Mouse (Mus musculus) ES-E14 (cell line): ENCODE results near the gene Cd47.

Source experiments
- CHD2 ChIP-seq: IDR thresholded peaks from 2 replicates; pipeline ENCODE4 v1.6.1; 2014; ENCODE audit warnings: mild to moderate bottlenecking, low read depth, low read length, inconsistent platforms
- HCFC1 ChIP-seq: IDR thresholded peaks from 2 replicates; pipeline ENCODE4 v1.6.1; 2012; ENCODE audit warnings: low read length, inconsistent platforms, borderline replicate concordance; ENCODE audit not compliant: insufficient read depth
- MAFK ChIP-seq: IDR thresholded peaks from 2 replicates; pipeline ENCODE4 v1.6.1; 2014; ENCODE audit warnings: mild to moderate bottlenecking, low read depth, low read length, inconsistent platforms; ENCODE audit not compliant: insufficient read depth
- ZC3H11A ChIP-seq: IDR thresholded peaks from 2 replicates; pipeline ENCODE4 v1.6.1; 2012; ENCODE audit warnings: low read depth, mild to moderate bottlenecking, inconsistent platforms, low read length, borderline replicate concordance
- ZNF384 ChIP-seq: IDR thresholded peaks from 2 replicates; pipeline ENCODE4 v1.6.1; 2012; ENCODE audit warnings: low read depth, low read length, inconsistent platforms

DNA sequence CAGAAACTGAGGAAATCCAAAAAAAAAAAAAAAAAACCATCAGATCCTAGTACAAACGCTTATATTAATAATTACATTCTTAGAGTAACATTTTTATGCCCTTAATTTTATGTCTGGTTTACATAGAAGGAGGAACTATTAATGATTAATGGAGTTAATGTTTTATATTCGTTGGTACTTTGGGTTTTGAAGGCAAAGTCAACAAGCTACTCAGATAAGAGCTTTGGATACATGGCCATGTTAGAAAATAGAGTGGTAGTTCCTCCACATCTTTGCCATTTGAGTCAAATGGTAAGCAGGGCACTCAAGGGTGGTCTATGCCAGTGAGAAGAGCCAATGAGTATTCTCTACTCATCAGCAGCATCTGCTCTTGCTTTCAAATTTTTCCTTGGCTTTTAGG is 66.3 kb downstream of the Cd47 start:
- no peak for TF ChIP-seq MAFK
- no peak for TF ChIP-seq ZC3H11A
- TF ChIP-seq ZNF384: no peak
- TF ChIP-seq CHD2: no peak
- TF ChIP-seq HCFC1: no peak
